9 mouse cellular contexts compared by ENCODE assay signal in the genomic region with DNA sequence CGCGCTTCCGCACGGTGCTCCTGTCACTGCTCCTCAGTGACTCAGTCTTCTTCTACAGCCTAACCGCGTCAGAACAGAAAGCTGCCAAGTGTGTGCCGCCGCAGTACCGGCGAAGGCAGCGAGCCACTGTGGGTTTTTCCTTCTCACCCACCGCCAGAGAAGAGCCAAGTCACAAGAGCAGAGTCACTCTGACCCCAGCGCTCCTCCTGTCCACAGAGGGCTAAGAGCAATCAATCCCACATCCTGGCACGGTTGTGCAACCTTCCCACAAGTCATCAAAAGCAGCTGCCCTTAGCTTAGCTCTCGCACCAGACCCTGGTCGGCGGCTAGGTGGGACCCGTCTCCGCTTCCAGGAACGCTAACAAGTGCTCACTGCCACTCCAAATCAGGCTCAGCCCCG. TPM values are rescaled to one million over a fixed set of nuclear protein-coding genes. Genes with fewer than 3 reads are reported as not detected.
DNase-seq lines count a peak whose midpoint lies in the region; ATAC-seq and TF ChIP-seq lines count a peak whose summit lies in the region.
"Had no signal": no experiment of that assay in that cellular context is flagged by ENCODE, and none has a peak within 500 bp of the region (broad histone marks: within the 10 kb centered on the region; RNA-seq: fewer than 3 reads in every experiment).

No protein-coding gene starts in this region.

- H3K4me2 ChIP-seq in intestine, embryonic 15.5 days (replicated peaks): peak overlapping the region; percentile 26; the same call in 1 of the 2 replicates
- no peak overlapping the region for H3K4me2 ChIP-seq in intestine, postnatal 0 days (replicated peaks; ENCODE audit: low read depth)
- H3K4me2 ChIP-seq: embryonic facial prominence, embryonic 15.5 days had no signal

- peaks cover 13% of the 10 kb centered on the region for H3K4me1 ChIP-seq in intestine, embryonic 15.5 days (replicated peaks)
- H3K4me1 ChIP-seq in intestine, postnatal 0 days (replicated peaks; ENCODE audit: control insufficient read depth, insufficient read depth, low read length): no peaks in the 10 kb centered on the region

- WGBS in intestine, embryonic 15.5 days: 70% methylated on average over 21 of the region's 21 CpGs
- WGBS in intestine, postnatal 0 days: 75% methylated on average over 21 of the region's 21 CpGs

- H3K27ac ChIP-seq in intestine, embryonic 15.5 days: no peak overlapping the region
- no peak overlapping the region for H3K27ac ChIP-seq in intestine, postnatal 0 days (ENCODE audit: low read depth, low read length)
- H3K27ac ChIP-seq: embryonic facial prominence, embryonic 15.5 days had no signal

- DNase-seq in adrenal gland, postnatal 10 days: peak; percentile 50
- no peak for DNase-seq in layer of hippocampus, postnatal 10 days (ENCODE audit: low spot score in 2 of 2)
- DNase-seq in testis, postnatal 14 days (ENCODE audit: low spot score): no peak
- DNase-seq: kidney, postnatal 10 days had no signal

- no peaks in the 10 kb centered on the region for H3K36me3 ChIP-seq in intestine, embryonic 15.5 days
- peaks cover 6% of the 10 kb centered on the region; the same call in 1 of the 2 replicates for H3K36me3 ChIP-seq in intestine, postnatal 0 days (ENCODE audit: control insufficient read depth, insufficient read depth)

- H3K9ac ChIP-seq in intestine, embryonic 15.5 days: no peak overlapping the region
- H3K9ac ChIP-seq in intestine, postnatal 0 days (ENCODE audit: low read depth, low read length): no peak overlapping the region
- H3K9ac ChIP-seq: embryonic facial prominence, embryonic 15.5 days had no signal

- no peaks in the 10 kb centered on the region for H3K9me3 ChIP-seq in intestine, embryonic 15.5 days
- H3K9me3 ChIP-seq in intestine, postnatal 0 days (ENCODE audit: control insufficient read depth): no peaks in the 10 kb centered on the region
- H3K9me3 ChIP-seq: embryonic facial prominence, embryonic 15.5 days had no signal

- TF ChIP-seq CTCF in intestine, postnatal 0 days (IDR thresholded peaks at IDR 0.05; ENCODE audit: low read depth): no peak

- ATAC-seq in intestine, embryonic 15.5 days: no peak
- no peak for ATAC-seq in intestine, postnatal 0 days
- peak; percentile 67 for ATAC-seq in inflammation-experienced regulatory T-cells, adult 6 months
- peak; percentile 84 for ATAC-seq in megakaryocyte, adult 5-6 weeks (ENCODE audit: poor library complexity, severe bottlenecking)

- no peaks in the 10 kb centered on the region for H3K27me3 ChIP-seq in intestine, embryonic 15.5 days (replicated peaks)
- H3K27me3 ChIP-seq in intestine, postnatal 0 days (replicated peaks; ENCODE audit: control insufficient read depth, insufficient read depth, low read length): no peaks in the 10 kb centered on the region
- H3K27me3 ChIP-seq: embryonic facial prominence, embryonic 15.5 days had no signal

- H3K4me3 ChIP-seq in intestine, embryonic 15.5 days (replicated peaks): no peak overlapping the region
- H3K4me3 ChIP-seq in intestine, postnatal 0 days (ENCODE audit: low read depth, low read length): no peak overlapping the region
- H3K4me3 ChIP-seq: embryonic facial prominence, embryonic 15.5 days had no signal

RNA-seq across cellular contexts. Expression of a gene that starts 8.3 kb away (rescaled TPM):
- polyA plus RNA-seq in intestine, embryonic 15.5 days (2015; fragmentation: Nextera tagmentation; extraction: Ambion mirVana): 13.2 and 14.0 TPM in 2 replicates
- polyA plus RNA-seq in intestine, postnatal 0 days (2015; fragmentation: Nextera tagmentation; extraction: Ambion mirVana): 4.5 and 5.6 TPM in 2 replicates
- total RNA-seq in adrenal gland, postnatal 10 days (2021): 10 to 100 TPM; 33.6 to 43.8 TPM
- 1 to 10 TPM; 2.1 to 2.2 (median 2.2) TPM for polyA plus RNA-seq in inflammation-experienced regulatory T-cells, adult 6 months (2017; shearing (Covaris generic))
- 4.2 and 5.3 TPM in 2 replicates for total RNA-seq in megakaryocyte, adult 5-6 weeks (2015)
- 5.2 and 10.8 TPM in 2 replicates for total RNA-seq in megakaryocyte, adult 5-6 weeks (2017)
- 10 to 100 TPM; 88.4 to 95.5 TPM for total RNA-seq in layer of hippocampus, postnatal 10 days (2021)

RNA-seq across cellular contexts. Expression of a gene that starts 19.8 kb away (rescaled TPM):
- 177 and 190 TPM in 2 replicates for polyA plus RNA-seq in intestine, embryonic 15.5 days (2015; fragmentation: Nextera tagmentation; extraction: Ambion mirVana)
- polyA plus RNA-seq in intestine, postnatal 0 days (2015; fragmentation: Nextera tagmentation; extraction: Ambion mirVana): 264 and 267 TPM in 2 replicates
- 100 to 1,000 TPM; 132 to 152 TPM for total RNA-seq in adrenal gland, postnatal 10 days (2021)
- 100 to 1,000 TPM; 453 to 467 (median 467) TPM for polyA plus RNA-seq in inflammation-experienced regulatory T-cells, adult 6 months (2017; shearing (Covaris generic))
- total RNA-seq in megakaryocyte, adult 5-6 weeks (2015): 124 and 139 TPM in 2 replicates
- total RNA-seq in megakaryocyte, adult 5-6 weeks (2017): 141 and 163 TPM in 2 replicates
- 100 to 1,000 TPM; 142 to 149 TPM for total RNA-seq in layer of hippocampus, postnatal 10 days (2021)

RNA-seq across cellular contexts. Expression of a gene that starts 26.2 kb away (rescaled TPM):
- not detected in 2 replicates for polyA plus RNA-seq in intestine, embryonic 15.5 days (2015; fragmentation: Nextera tagmentation; extraction: Ambion mirVana)
- polyA plus RNA-seq in intestine, postnatal 0 days (2015; fragmentation: Nextera tagmentation; extraction: Ambion mirVana): not detected in 2 replicates
- not detected for total RNA-seq in adrenal gland, postnatal 10 days (2021)
- polyA plus RNA-seq in inflammation-experienced regulatory T-cells, adult 6 months (2017; shearing (Covaris generic)): not detected
- not detected in 2 replicates for total RNA-seq in megakaryocyte, adult 5-6 weeks (2015)
- not detected in 2 replicates for total RNA-seq in megakaryocyte, adult 5-6 weeks (2017)
- total RNA-seq in layer of hippocampus, postnatal 10 days (2021): not detected
- polyA plus RNA-seq: embryonic facial prominence, embryonic 15.5 days had no signal

Comparison
In these comparisons a context has a peak if more than half of its experiments do, and no peak if none do; other contexts are left out.
1. ATAC-seq: peak in inflammation-experienced regulatory T-cells, adult 6 months (single experiment) and megakaryocyte, adult 5-6 weeks (single experiment); none in intestine, embryonic 15.5 days (single experiment) and intestine, postnatal 0 days (single experiment).